ENCODE assay signal across 7 mouse cellular contexts in the genomic region with DNA sequence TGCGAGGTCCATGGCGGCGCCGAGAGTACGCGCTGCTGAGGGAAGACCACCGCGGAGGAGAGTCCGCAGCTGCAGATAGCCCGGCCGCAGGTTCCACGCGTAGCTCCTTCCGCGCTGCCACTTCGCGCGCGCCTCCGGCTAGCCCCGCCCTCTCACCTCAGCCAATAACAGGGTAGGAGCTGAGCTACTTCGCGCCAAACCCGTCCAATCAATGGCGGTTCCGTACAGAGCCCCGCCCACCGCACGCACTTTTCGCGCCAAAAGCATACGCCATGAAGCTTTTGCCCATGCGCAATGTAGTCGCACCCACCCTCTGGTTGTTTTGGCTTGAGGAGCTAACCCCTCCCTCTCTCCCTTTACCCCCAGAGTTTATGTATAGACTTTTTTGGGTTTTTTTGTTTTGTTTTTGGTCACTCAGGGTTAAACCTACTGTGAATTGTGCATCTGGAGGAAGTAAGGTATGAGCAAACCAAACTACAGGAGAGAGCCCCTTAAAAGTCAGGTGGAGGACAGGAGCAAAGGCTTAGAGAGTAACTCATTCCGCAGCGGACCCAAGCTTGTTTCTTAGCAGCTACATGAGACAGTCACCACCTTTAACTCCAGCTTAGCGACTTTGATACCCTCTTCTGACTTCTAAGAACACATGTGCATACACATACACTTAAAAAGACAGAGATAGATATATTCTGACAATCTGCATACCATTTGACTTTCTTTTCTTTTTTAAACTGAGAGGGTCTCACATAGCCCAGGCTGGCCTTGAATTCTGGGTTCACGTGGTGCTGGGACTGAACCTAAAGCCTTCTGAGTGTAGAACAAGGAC. TPM values are rescaled to one million over a fixed set of nuclear protein-coding genes. Genes with fewer than 3 reads are reported as not detected.
DNase-seq lines count a peak whose midpoint lies in the region; ATAC-seq lines count a peak whose summit lies in the region.

A gene (minus strand): TSS at position 111 of the 823 bp plus-strand sequence.

- intact Hi-C loops in left cerebral cortex, postnatal 36 days (cut with DNase I) = no loop called here

- peak within 1 kb of the TSS; percentile 90 for H3K9ac ChIP-seq in intestine, embryonic 16.5 days (ENCODE audit: low read depth, low read length)
- peak within 1 kb of the TSS; percentile 79 for H3K9ac ChIP-seq in midbrain, embryonic 11.5 days (ENCODE audit: low read length)

- WGBS in intestine, embryonic 16.5 days = 1% methylated on average over 38 of the region's 38 CpGs
- 2% methylated on average over 37 of the region's 38 CpGs for WGBS in midbrain, embryonic 11.5 days

- peak; percentile 98 for ATAC-seq in intestine, embryonic 16.5 days
- ATAC-seq in midbrain, embryonic 11.5 days (ENCODE audit: low FRiP score) = peak; percentile 99

- H3K36me3 ChIP-seq in intestine, embryonic 16.5 days (ENCODE audit: control insufficient read depth, insufficient read depth, low read length) = peaks cover 6% of the 10 kb centered on the region; the same call in 1 of the 2 replicates
- peaks cover 9% of the 10 kb centered on the region; the same call in 1 of the 2 replicates for H3K36me3 ChIP-seq in midbrain, embryonic 11.5 days (ENCODE audit: control insufficient read depth, insufficient read depth, low read length)

- H3K4me2 ChIP-seq in intestine, embryonic 16.5 days (ENCODE audit: low read depth, low read length) = peak within 1 kb of the TSS; percentile 59
- H3K4me2 ChIP-seq in midbrain, embryonic 11.5 days = peak within 1 kb of the TSS; percentile 47

- H3K4me1 ChIP-seq in intestine, embryonic 16.5 days (ENCODE audit: control insufficient read depth, insufficient read depth, low read length) = peaks cover 18% of the 10 kb centered on the region
- H3K4me1 ChIP-seq in midbrain, embryonic 11.5 days (ENCODE audit: control insufficient read depth, insufficient read depth, low read length) = peaks cover 19% of the 10 kb centered on the region

- H3K27ac ChIP-seq in intestine, embryonic 16.5 days (ENCODE audit: low read length) = peak within 1 kb of the TSS; percentile 92
- H3K27ac ChIP-seq in midbrain, embryonic 11.5 days (ENCODE audit: low read depth, low read length) = peak within 1 kb of the TSS; percentile 60

- peak; percentile 91 for DNase-seq in adrenal gland, adult 8-10 months
- peak; percentile 94 for DNase-seq in embryo, embryonic 9.5 days (ENCODE audit: extremely low spot score)
- DNase-seq in gastrocnemius, postnatal 4 days (ENCODE audit: low spot score in 2 of 2) = peak; percentile 89 to 95
- DNase-seq in left cerebral cortex, postnatal 36 days (ENCODE audit: low spot score in 2 of 2) = peak; percentile 87 to 90
- DNase-seq in midbrain, embryonic 11.5 days (ENCODE audit: low spot score, missing footprints) = peak; percentile 99
- peak; percentile 85 for DNase-seq in skeletal muscle tissue, adult 2 months (ENCODE audit: low read depth, low spot score)

- no peaks in the 10 kb centered on the region for H3K9me3 ChIP-seq in intestine, embryonic 16.5 days (ENCODE audit: control insufficient read depth, low read length)
- H3K9me3 ChIP-seq in midbrain, embryonic 11.5 days (ENCODE audit: control insufficient read depth, low read length) = no peaks in the 10 kb centered on the region

- H3K27me3 ChIP-seq in intestine, embryonic 16.5 days (replicated peaks; ENCODE audit: control insufficient read depth, insufficient read depth, low read length) = no peaks in the 10 kb centered on the region
- H3K27me3 ChIP-seq in midbrain, embryonic 11.5 days (ENCODE audit: control insufficient read depth, insufficient read depth, low read length) = no peaks in the 10 kb centered on the region

- peak within 1 kb of the TSS; percentile 94 for H3K4me3 ChIP-seq in intestine, embryonic 16.5 days (ENCODE audit: low read length)
- peak within 1 kb of the TSS; percentile 75 for H3K4me3 ChIP-seq in midbrain, embryonic 11.5 days (ENCODE audit: low read depth, low read length)

RNA-seq across cellular contexts. Expression of the gene that starts here (rescaled TPM):
- 10 to 100 TPM; 16.8 to 20.3 (median 18.1) TPM for total RNA-seq in adrenal gland, adult 8-10 months (2022)
- 10 to 100 TPM; 47.1 to 48.2 TPM for total RNA-seq in gastrocnemius, postnatal 4 days (2021)
- polyA plus RNA-seq in intestine, embryonic 16.5 days (2015; fragmentation: Nextera tagmentation; extraction: Ambion mirVana) = 205 and 225 TPM in 2 replicates
- 1 to 10 TPM; 5.3 to 6.2 TPM for total RNA-seq in left cerebral cortex, postnatal 36 days (2021)
- polyA plus RNA-seq in midbrain, embryonic 11.5 days (2014; fragmentation: Nextera tagmentation; extraction: Ambion mirVana) = 315 and 320 TPM in 2 replicates

Comparison
In these comparisons a context has a peak if more than half of its experiments do, and no peak if none do; other contexts are left out.
1. Peak in every context shown above with its lines: DNase-seq, ATAC-seq, H3K4me3 ChIP-seq and H3K27ac ChIP-seq.